Mouse (Mus musculus) myocyte (in vitro differentiated cells): Measurements from ENCODE around the gene Lrrc61.

Experiments used
- CEBPB ChIP-seq: IDR thresholded peaks from 2 replicates; pipeline ENCODE4 v1.6.1; 2011; ENCODE audit warnings: mild to moderate bottlenecking, moderate library complexity; ENCODE audit not compliant: poor library complexity, insufficient read depth, severe bottlenecking
- MYOG ChIP-seq, 3 experiments: IDR thresholded peaks; one replicate each; pipeline ENCODE4 v1.6.1; 2011; ENCODE audit warnings: control low read depth in 2 of 3, low read depth in 2 of 3, mild to moderate bottlenecking in 2 of 3; ENCODE audit not compliant: insufficient read length in 2 of 3, control insufficient read depth in 1 of 3, insufficient read depth in 1 of 3
- POLR2A ChIP-seq: IDR thresholded peaks from one replicate; pipeline ENCODE4 v1.6.1; 2011; ENCODE audit warnings: low read depth, mild to moderate bottlenecking, control low read depth, moderate library complexity; ENCODE audit not compliant: insufficient read length
- SRF ChIP-seq: IDR thresholded peaks from one replicate; pipeline ENCODE4 v1.6.1; 2011; ENCODE audit warnings: low read depth; ENCODE audit not compliant: control insufficient read depth, insufficient read length
- TCF12 ChIP-seq: IDR thresholded peaks from one replicate; pipeline ENCODE4 v1.6.1; 2011; ENCODE audit warnings: mild to moderate bottlenecking, control low read depth; ENCODE audit not compliant: poor library complexity, insufficient read depth, severe bottlenecking
- USF1 ChIP-seq: IDR thresholded peaks from one replicate; pipeline ENCODE4 v1.6.1; 2011; ENCODE audit warnings: low read depth, mild to moderate bottlenecking, control low read depth, moderate library complexity

DNA sequence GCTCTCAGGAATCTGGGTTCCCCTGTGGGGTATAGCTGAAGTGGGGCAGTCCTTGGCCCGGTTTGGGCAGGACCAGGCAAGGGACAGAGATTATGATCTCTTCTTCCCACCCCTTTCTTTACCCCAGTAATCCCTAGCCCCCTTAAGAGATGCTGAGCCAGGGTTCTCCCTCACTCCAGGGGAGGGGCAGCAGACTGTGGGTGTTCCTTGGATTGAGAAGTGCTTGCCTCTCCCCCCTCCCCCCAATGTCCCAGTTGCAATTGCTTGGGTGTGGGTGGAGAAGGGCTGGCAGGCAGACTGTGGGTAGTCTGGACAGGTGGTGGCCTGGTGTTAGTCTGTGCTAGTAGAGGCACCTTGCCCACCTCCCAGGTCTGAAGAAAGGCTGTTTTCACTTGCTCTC, 40.7 kb downstream of the Lrrc61 start:
- no peak for TF ChIP-seq POLR2A
- no peak for TF ChIP-seq SRF
- no peak for TF ChIP-seq USF1
- no peak for TF ChIP-seq MYOG (IDR thresholded peaks at IDR 0.05; ENCODE audit: control insufficient read depth in 1 of 3, insufficient read depth in 1 of 3, insufficient read length in 2 of 3, low read depth in 2 of 3)
- no peak for TF ChIP-seq TCF12
- TF ChIP-seq CEBPB, result no peak
